Mouse (Mus musculus) left cerebral cortex, postnatal 14 days (tissue): ENCODE measurements around the gene Dkk2. TPM values are rescaled to one million over a fixed set of nuclear protein-coding genes. Genes with fewer than 3 reads are reported as not detected.
"Not testable (repeated sequence)": the region's sequence is repeated elsewhere in the genome, so short reads cannot be mapped to it uniquely, and the experiment has no call there.

ENCODE experiments used
- DNase-seq, 2 experiments: peaks; one replicate each; pipeline ENCODE4 v3.0.0; 2021 to 2022; ENCODE audit warnings: low spot score in 2 of 2, mixed read lengths in 1 of 2
- intact Hi-C: fragments of 180-260 bp; cut with DNase I; formaldehyde crosslinking; loops from one replicate; pipeline ENCODE4 v1.15.1; 2025
- long read RNA-seq, 2 experiments: library from polyadenylated mRNA; stranded (forward); transcript quantifications; one replicate each; pipeline ENCODE4 v2.0.0; 2021
- total RNA-seq, 2 experiments: library from RNA; stranded (reverse); gene quantifications; 2 replicates each; pipeline ENCODE4 v1.2.3; 2021

Dkk2 gene
- total RNA-seq = 1 to 10 TPM in 1 of 2 experiments, under 1 TPM in 1; 0.81 to 1.2 TPM
- long read RNA-seq, experiment 1, partial matches to known transcripts = 0 of 2 reads
- long read RNA-seq, experiment 1, other reads (novel, unspliced or antisense) = 1 of 2 reads
- long read RNA-seq, experiment 2 = 0 reads

DNA sequence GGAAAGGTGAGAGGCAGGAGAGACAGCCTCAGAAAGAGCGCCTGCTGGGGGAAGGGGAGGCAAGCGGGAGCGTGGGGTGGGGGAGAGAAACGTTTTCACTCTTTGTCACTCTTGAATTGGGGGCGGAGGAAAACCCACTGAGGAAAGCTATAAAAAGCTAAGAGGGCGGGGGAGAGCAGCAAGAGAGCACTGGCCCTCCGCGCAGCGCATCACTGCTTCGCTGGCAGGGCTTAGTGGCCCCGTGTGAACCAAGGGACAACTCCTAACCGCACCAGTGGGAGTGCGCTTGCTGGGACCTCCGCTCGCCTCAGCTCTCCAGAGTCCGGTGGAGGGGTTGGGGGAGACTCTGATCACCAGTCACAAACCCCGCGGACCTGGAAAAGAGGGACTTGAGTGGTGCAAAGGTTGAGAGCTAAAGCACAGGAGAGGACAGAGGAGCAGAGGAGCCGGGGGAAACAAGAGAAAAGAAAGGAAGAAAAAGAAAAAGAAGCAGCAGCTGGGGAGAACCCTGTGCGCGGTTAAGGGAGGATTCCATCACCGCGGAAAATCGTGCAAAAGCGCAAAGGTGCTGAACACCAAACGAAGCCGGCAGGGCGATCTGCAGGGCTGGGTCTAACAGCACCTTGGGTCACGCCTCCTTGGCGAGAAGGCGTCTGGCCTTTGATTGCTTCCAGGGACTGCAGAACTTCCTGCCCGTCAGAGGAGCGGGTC is at the start of gene Dkk2:
TSS of gene Dkk2 (plus strand) at position 181 of the 711 bp plus-strand sequence.
- peak in 1 of 2 experiments; percentile 7 for DNase-seq
- intact Hi-C loops = loop anchor here (5.0 kb wide), 2 partner anchors 108 to 273 kb away; no protein-coding TSS in a partner anchor

DNA sequence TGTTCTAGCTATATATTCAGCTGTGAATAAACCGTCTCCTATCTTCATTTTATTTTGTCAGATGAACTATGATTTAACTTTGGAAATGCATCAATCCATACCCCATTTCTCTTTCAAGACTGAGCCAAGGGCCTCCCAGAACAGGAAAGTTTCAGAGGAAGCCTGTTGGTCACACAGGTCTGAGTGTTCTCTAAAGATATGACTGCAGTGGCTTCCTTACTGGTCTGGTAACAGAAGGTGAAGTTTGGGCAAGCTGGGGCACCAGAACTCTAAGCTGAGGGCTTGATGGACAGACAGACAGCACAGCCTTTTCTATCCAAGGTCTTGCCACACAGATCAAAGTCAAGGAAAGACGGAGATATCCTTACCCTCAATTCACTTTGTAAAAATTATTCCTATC is 48.4 kb upstream of the Dkk2 start:
- DNase-seq = no peak
- intact Hi-C loops = no loop called here

DNA sequence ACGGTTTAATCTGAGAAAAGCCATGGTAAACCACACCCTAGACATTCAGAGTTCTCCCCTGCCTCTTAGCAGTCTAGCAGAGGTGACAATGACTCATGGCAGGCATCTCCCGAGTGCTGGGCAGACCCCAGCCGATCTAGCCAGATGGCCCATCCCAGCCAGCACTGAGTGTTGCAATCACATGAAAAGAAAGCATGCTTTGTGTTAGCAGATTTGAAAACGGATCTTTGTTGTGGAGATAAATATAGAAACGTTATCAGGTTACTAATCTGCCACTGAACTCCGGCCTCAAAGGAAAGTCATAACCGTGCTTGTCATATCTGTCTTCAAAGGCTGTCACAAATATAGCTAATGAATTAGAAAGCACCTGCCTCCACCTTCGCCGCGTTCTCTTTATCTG is 47.4 kb upstream of the Dkk2 start:
- no peak for DNase-seq

DNA sequence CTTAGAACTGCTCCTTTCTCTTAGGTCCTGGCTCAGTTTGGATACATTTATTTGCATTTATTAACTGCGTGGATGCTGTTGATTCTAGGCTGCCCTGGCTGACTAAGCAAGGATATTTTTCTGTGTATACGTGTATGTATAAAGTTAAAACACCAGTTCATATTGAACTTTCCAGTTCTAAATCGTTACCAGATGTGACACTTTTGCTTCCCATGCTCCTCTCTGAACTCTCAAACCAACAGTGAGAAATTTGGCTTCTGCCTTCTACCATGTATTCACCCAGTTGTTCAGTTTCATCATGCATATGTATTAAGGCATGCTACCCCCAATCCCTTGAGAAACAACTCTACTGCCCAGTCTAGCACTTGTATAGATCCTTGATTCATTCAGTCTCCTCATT is 45.0 kb upstream of the Dkk2 start:
- DNase-seq = no peak
- intact Hi-C loops = no loop called here

More for the DNA sequence above, 47.4 kb upstream of the Dkk2 start:
- intact Hi-C loops = no loop called here

DNA sequence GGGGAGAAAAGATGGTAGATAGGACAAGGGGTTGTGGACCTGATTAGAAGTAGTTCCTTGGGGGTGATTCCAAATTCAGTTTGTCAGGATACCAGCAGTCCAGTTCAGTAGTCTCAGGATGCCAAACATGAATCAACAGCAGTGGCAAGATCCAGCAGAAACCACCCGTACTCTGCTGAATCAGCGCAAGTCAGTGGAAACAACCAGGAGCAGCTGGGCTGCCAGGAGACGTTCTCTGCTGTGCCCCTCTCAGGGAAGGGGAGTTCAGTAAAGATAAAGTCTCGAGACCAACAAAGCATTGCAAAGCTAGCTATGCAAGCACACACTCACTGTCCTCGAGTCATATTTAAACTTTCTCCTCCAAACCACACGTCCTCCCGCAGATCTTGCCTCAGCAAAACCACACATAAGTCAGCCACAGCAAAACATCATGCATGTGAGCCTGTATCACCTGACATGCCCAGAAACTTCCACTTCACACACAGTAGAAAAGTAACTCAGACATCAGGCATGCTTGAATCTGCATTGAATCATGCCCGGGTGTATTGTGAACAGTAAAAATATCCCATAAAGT is 34.1 kb upstream of the Dkk2 start:
- intact Hi-C loops = no loop called here
- no peak for DNase-seq

DNA sequence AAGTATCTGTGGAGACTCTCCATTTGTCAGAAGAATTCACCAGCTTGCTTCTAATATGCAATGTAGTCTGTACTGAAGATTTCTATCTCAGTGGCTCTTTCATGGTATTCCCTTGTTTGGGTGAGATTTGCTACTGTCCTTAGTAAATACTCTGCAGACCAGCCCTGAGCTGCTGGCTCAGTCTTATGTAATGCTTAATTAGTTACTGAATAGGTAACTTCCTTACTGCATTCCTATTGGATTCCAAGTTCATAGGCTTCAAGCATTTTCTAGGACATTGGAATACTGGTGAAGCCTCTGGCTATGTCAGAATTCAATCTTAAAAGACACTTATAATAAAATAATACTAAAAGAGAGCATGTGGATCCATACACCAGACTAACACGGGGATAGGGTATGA is 22.3 kb upstream of the Dkk2 start:
- intact Hi-C loops, DNase-seq: not testable (repeated sequence)

DNA sequence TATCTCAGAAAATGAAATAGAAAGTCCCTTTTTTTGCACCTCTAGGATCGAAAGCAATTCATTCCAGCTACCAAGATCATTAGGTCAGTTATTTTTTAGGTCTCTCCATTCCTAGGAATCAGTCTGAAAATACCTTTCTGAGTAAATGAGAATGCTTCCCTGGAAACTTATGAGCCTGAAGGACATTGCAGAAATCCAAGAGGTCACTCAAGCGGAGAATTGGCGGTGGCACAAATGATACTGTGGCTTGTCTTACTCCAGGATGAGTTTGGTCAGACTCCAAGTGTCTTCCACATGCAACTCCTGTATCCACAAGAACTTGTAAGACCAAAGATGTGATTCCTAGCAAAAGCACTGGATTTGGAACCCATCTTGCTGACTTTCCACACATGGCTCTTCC is 21.7 kb upstream of the Dkk2 start:
- DNase-seq = no peak
- intact Hi-C loops = no loop called here

DNA sequence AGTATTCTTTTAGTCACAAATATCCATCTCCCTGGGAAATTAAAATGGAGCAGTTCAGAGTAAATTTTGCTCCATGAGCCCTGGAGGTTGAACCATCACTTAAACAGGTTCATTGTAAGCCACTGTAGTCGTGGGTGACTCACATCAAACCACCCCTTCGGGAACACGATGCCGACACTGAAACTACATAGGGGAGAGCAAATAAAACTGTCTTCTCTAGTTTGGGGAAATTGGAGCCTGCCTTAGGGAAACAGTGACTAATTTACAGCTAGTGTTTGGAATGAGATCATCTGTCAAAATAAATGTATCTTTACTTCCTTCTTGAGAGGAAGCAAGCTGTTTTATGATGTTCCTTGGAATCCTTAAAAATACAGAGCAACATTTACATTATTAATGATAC is 21.1 kb upstream of the Dkk2 start:
- DNase-seq = no peak
- intact Hi-C loops = no loop called here

DNA sequence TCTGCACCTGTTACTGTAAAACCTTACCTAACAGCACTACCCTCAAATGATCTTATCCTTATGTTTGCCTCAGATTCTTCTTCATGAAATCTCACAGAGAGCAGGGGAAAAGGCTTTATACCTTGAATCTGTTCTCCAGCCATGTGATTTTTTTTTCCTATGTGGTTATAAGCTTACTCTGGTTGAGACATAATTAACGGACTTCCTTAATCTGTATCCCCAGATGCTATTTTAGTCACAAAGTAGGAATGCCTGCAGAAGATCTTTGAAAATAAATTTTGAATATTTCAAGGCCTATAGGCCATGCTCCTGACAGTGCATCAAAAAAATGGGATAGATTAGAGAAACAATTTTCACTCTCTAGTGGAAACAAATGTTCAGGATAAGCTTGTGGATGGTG is 20.2 kb upstream of the Dkk2 start:
- DNase-seq = no peak
- intact Hi-C loops = no loop called here

DNA sequence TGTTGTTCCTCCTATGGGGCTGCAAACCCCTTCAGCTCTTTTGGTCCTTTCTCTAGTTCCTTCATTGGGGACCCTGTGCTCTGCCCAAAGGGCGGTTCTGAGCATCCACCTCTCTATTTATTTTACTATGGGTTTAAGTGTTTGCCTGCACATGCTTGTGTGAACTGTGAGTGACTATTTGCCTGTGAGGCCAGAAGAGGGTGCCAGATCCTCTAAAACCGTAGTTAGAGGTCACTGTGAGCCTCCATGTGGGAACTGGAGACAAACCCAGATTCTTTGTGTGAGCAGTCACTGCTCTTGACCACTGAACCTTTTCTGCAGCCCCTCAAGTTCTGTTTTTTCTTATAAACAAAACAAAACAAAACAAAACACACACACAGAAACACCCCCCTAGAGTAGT is 14.1 kb upstream of the Dkk2 start:
- DNase-seq = no peak
- intact Hi-C loops = no loop called here

DNA sequence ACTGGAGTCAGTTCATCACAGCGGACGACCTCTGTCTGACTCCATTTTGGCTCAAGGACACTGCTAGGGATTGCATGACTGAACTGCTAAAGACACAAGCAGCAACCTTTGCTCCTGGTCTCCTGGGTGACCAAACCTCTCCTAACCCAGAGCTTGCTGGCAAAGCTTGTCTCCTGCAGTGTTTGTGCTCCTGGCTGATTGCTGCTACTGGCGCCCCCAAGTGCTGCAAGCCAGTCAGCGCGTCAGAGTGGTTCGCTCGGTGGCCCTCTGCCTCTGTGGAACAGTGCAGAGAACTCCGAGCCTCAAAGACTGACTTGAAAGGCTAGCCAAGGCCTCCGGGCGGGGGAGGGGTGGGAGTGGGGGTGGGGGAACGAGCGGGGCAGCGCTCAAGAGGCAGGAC is 1.1 kb upstream of the Dkk2 start:
- intact Hi-C loops = loop anchor here (5.0 kb wide), 1 partner anchor 492 kb away; no protein-coding TSS in a partner anchor
- peak; percentile 67 to 77 for DNase-seq

DNA sequence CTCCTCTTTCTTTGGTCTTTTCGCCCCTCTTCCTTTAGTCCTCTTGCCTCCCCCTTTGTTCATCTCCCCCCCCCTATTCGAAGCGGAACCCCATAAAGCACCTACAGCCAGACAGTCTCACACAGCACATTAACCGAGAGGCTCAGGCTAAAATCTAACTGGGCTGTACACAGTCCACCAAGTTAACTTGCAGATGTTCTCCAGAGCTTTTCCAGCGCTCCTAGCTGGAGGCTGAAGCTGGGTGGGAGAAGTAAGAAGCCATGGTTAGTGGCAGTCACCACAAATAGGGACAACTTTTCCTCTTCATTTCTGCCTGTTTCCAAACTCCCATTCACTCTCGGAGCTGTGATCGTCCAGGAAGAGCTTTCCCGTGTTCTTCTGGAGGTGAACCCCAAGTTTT is 412 bp upstream of the Dkk2 start:
- DNase-seq = no peak
- intact Hi-C loops = loop anchor here (5.0 kb wide), 3 partner anchors 107 to 492 kb away; no protein-coding TSS in a partner anchor

DNA sequence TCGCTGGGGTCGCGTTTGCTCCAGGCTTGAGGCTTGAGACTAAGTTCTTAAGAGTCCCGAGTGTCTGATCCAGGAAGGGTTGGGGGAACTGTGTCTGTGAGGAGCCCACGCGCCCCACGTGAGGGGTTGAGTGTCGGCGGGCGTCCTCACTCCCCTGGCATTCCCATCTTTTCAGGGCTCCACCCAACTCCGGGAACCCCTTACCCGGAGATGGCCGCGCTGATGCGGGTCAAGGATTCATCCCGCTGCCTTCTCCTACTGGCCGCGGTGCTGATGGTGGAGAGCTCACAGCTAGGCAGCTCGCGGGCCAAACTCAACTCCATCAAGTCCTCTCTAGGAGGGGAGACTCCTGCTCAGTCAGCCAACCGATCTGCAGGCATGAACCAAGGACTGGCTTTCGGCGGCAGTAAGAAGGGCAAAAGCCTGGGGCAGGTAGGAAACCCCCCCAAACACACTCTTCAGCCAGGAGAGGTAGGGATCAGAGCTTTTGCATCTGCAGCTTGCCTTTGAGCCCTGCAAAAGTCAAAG is 795 bp downstream of the Dkk2 start:
- intact Hi-C loops = loop anchor here (5.0 kb wide), 2 partner anchors 109 to 274 kb away; no protein-coding TSS in a partner anchor
- DNase-seq = no peak

DNA sequence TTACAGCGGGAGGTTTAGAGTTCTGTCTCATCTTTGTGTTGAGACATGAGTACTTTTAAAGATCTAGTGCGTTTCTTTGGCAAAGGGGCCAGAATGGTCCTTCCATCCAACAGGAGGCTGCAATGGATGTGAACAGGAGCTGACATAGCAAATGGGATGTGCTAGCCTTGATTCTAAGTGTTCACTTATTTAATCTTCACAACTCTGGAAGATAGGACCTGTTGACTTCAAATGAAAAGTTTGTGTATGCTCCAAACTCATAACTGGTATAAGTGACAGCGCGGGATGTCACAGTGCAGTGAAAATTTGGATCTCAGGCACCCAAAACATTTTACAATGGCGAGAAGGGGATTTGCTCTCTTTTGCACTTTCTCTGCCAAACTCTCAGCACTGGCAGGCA is 1.4 kb downstream of the Dkk2 start:
- no peak for DNase-seq
- intact Hi-C loops = loop anchor here (5.0 kb wide), 2 partner anchors 109 to 274 kb away; no protein-coding TSS in a partner anchor

DNA sequence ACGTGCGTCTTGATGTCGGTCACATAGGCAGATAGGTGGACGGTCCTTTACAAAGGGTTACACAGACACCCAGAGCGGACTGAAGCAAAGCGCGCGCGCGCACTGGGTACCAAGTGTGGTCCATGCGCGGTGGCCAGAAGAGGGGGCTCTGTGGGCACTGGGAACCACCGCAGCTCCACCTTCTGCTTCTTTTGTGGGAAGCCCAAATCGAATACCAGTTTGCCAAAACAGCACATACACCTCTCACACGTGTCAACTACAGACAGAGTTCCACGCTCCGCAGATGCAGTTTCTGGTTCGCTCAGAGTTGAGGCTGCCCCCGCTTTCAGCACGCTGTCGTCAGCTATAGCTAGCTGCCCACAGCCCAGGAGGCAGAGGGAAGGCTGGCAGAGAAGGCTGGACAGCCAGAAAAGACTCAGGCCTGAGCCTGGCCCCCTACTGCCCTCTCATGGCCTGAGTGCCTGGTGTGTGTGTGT is 2.0 kb downstream of the Dkk2 start:
- peak; percentile 48 to 52 for DNase-seq
- intact Hi-C loops = loop anchor here (5.0 kb wide), 2 partner anchors 110 to 275 kb away; no protein-coding TSS in a partner anchor

DNA sequence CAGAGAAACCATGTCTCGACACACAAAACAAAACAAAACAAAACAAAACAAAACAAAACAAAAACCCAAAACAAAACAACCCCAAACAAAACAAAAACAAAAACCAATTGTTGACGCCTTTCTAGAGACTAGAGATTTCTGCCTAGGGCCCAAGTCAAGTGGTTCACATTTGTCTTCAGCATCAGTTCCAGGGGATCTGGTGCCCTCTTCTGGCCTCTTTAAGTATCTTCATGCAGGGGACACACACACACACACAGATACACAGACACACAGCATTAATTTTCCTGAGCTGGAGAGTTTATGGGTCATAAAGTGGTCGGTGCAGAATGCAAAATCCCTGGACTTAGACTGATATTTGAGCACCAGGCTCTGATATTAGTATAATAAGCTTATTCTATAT is 7.9 kb downstream of the Dkk2 start:
- intact Hi-C loops = no loop called here
- DNase-seq = no peak

DNA sequence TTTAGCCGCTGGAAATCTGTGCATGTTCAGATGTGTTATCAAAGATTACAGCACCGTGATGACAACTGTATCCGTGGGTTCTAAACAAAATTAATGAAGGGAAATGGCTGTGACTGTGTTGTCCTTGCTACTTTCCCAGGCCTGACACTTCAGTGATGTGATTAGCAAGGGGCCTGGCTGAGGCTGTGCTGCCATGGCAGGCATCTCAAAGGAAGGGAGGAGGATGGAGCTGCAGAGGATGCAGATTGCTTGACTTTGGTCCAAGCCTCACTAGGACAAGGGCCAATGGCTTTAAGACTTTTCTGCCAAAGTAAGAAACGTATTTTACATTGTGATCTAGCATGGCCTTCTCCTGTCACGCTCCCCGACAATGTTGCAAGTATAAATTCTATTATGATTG is 11.2 kb downstream of the Dkk2 start:
- intact Hi-C loops = no loop called here
- no peak for DNase-seq

DNA sequence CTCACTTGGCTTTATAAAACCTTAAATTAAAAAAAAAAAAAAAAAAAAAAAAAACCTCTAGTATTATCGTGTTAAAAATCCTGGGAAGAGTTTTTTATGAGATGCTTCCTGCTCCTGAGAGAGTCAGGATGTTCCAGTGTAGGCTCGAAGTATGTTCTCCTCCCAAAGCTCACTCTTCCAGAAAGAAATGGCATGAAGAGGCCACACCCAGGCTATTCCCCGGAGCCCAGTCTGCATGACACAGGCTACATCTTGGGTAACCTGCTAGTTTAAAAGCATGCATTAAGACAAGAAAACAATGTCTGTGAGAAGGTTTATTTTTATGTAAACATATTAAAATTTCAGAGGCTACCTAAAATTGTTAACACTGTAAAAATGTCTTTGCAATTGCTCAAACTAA is 15.7 kb downstream of the Dkk2 start:
- no peak for DNase-seq
- intact Hi-C loops = no loop called here

DNA sequence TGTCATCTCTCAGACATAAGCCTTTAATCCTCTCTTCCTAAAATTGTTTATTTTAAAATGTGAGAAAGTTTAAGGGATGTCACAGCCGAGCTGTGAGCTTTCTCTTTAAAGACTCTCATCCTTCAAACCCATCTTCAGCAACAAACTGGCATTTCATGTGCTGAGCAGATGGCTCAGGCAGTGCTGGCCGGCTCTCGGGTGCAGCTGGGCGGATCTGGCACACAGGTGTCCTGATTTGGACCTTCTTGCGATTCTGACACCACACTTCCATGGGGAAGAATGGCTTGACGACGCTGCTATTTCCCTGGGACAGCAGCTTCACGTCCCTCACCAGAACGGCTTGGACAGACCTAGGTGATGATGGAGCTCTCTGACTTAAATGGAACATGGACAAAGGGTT is 17.9 kb downstream of the Dkk2 start:
- DNase-seq = peak in 1 of 2 experiments; percentile 24
- intact Hi-C loops = no loop called here

DNA sequence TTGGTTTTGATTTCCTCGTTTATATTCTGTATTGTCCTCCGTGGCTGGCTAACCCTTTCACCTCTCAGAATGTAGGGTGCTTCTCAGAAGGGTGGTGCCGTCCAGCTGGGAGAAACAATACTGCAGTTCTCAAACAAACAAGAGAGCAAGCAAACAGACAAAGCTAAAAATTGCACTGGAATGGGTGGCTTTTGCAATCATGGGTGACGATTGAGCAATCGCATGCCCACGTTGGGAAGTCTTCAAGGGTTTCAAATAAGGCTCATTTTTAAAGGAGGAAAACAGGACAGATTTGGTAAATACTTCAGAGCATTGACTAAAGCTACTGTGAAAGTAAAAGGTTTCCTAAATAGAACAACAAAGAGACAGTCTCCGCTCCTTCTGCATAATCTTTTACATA is 18.4 kb downstream of the Dkk2 start:
- intact Hi-C loops = no loop called here

More for the DNA sequence above, 18.4 kb downstream of the Dkk2 start:
- DNase-seq = no peak
